Comparison of ENCODE assay signal across 8 mouse cellular contexts in genomic region chr5:120612822-120613604, GRCm38 (mm10). TPM values are rescaled to one million over a fixed set of nuclear protein-coding genes. Genes with fewer than 3 reads are reported as not detected.
DNase-seq lines count a peak whose midpoint lies in the region; ATAC-seq lines count a peak whose summit lies in the region.

No protein-coding gene starts in this region.

- peak overlapping the region; percentile 77; the same call in 1 of the 2 replicates for H3K27ac ChIP-seq in forebrain, embryonic 14.5 days (ENCODE audit: low read depth, low read length)
- H3K27ac ChIP-seq in neural tube, embryonic 15.5 days (replicated peaks): peak overlapping the region; percentile 93

- H3K4me2 ChIP-seq in forebrain, embryonic 14.5 days (ENCODE audit: low read length): peak overlapping the region; percentile 88
- peak overlapping the region; percentile 73 for H3K4me2 ChIP-seq in neural tube, embryonic 15.5 days

- peak overlapping the region; percentile 70 for H3K9ac ChIP-seq in forebrain, embryonic 14.5 days (ENCODE audit: low read length)
- H3K9ac ChIP-seq in neural tube, embryonic 15.5 days (replicated peaks): peak overlapping the region; percentile 77

- intact Hi-C loops in heart, postnatal 14 days (cut with DNase I): no loop called here

- under 1% methylated on average over 69 of the region's 69 CpGs for WGBS in forebrain, embryonic 14.5 days
- under 1% methylated on average over 69 of the region's 69 CpGs for WGBS in neural tube, embryonic 15.5 days

- H3K27me3 ChIP-seq in forebrain, embryonic 14.5 days (replicated peaks; ENCODE audit: control insufficient read depth, insufficient read depth, low read length): no peaks in the 10 kb centered on the region
- H3K27me3 ChIP-seq in neural tube, embryonic 15.5 days (replicated peaks): no peaks in the 10 kb centered on the region

- H3K36me3 ChIP-seq in forebrain, embryonic 14.5 days (ENCODE audit: control insufficient read depth, insufficient read depth, low read length): peaks cover 11% of the 10 kb centered on the region
- peaks cover 29% of the 10 kb centered on the region for H3K36me3 ChIP-seq in neural tube, embryonic 15.5 days

- peak overlapping the region; percentile 57 for H3K4me3 ChIP-seq in forebrain, embryonic 14.5 days (ENCODE audit: low read depth, low read length)
- peak overlapping the region; percentile 81 for H3K4me3 ChIP-seq in neural tube, embryonic 15.5 days (replicated peaks)

- peak; percentile 95 for ATAC-seq in forebrain, embryonic 14.5 days
- peak; percentile 95 for ATAC-seq in neural tube, embryonic 15.5 days (ENCODE audit: low FRiP score)

- 0 out of 2 replicates have a peak, but pooled peaks cover 3% of the 10 kb centered on the region for H3K9me3 ChIP-seq in forebrain, embryonic 14.5 days (replicated peaks; ENCODE audit: control insufficient read depth, low read length)
- H3K9me3 ChIP-seq in neural tube, embryonic 15.5 days (replicated peaks): no peaks in the 10 kb centered on the region

- H3K4me1 ChIP-seq in forebrain, embryonic 14.5 days (ENCODE audit: control insufficient read depth, insufficient read depth, low read length): peaks cover 14% of the 10 kb centered on the region
- peaks cover 43% of the 10 kb centered on the region for H3K4me1 ChIP-seq in neural tube, embryonic 15.5 days

- peak; percentile 100 for DNase-seq in ES-CJ7 (ENCODE audit: low read depth, low spot score)
- DNase-seq in cerebellum, adult 11 months: peak; percentile 100
- DNase-seq in forebrain, embryonic 14.5 days (ENCODE audit: low spot score): peak; percentile 100
- peak; percentile 99 to 100 for DNase-seq in heart, postnatal 14 days
- DNase-seq in layer of hippocampus, adult 11-12 months (ENCODE audit: low spot score): peak; percentile 100
- DNase-seq in lung, adult 18-20 months: peak; percentile 100
- peak; percentile 100 for DNase-seq in testis, postnatal 14 days (ENCODE audit: low spot score)

RNA-seq across cellular contexts. Expression of gene Ddx54, which starts 0.5 kb away (rescaled TPM):
- 26.9 and 33.1 TPM in 2 replicates for polyA plus RNA-seq in forebrain, embryonic 14.5 days (2014; fragmentation: Nextera tagmentation; extraction: Ambion mirVana)
- 10 to 100 TPM; 20.4 to 22.5 TPM for total RNA-seq in heart, postnatal 14 days (2021)
- polyA plus RNA-seq in neural tube, embryonic 15.5 days (2015; fragmentation: Nextera tagmentation; extraction: Ambion mirVana): 35.7 and 42.0 TPM in 2 replicates

RNA-seq across cellular contexts. Expression of gene Rita1, which starts 0.6 kb away (rescaled TPM):
- 15.9 and 18.3 TPM in 2 replicates for polyA plus RNA-seq in forebrain, embryonic 14.5 days (2014; fragmentation: Nextera tagmentation; extraction: Ambion mirVana)
- total RNA-seq in heart, postnatal 14 days (2021): 10 to 100 TPM; 15.1 to 18.3 TPM
- 29.4 and 34.0 TPM in 2 replicates for polyA plus RNA-seq in neural tube, embryonic 15.5 days (2015; fragmentation: Nextera tagmentation; extraction: Ambion mirVana)

RNA-seq across cellular contexts. Expression of gene Cfap73, which starts 21.0 kb away (rescaled TPM):
- polyA plus RNA-seq in forebrain, embryonic 14.5 days (2014; fragmentation: Nextera tagmentation; extraction: Ambion mirVana): 0.19 and 0.57 TPM in 2 replicates
- total RNA-seq in heart, postnatal 14 days (2021): not detected
- 0.33 and 0.80 TPM in 2 replicates for polyA plus RNA-seq in neural tube, embryonic 15.5 days (2015; fragmentation: Nextera tagmentation; extraction: Ambion mirVana)

RNA-seq across cellular contexts. Expression of gene Iqcd, which starts 24.2 kb away (rescaled TPM):
- 2.0 and 2.4 TPM in 2 replicates for polyA plus RNA-seq in forebrain, embryonic 14.5 days (2014; fragmentation: Nextera tagmentation; extraction: Ambion mirVana)
- under 1 TPM in 1 of 2 experiments, not detected in 1; 0.15 TPM for total RNA-seq in heart, postnatal 14 days (2021)
- polyA plus RNA-seq in neural tube, embryonic 15.5 days (2015; fragmentation: Nextera tagmentation; extraction: Ambion mirVana): 1.3 and 1.5 TPM in 2 replicates

RNA-seq across cellular contexts. Expression of gene Tpcn1, which starts 24.5 kb away (rescaled TPM):
- 10.5 and 13.3 TPM in 2 replicates for polyA plus RNA-seq in forebrain, embryonic 14.5 days (2014; fragmentation: Nextera tagmentation; extraction: Ambion mirVana)
- total RNA-seq in heart, postnatal 14 days (2021): 10 to 100 TPM; 34.1 to 39.0 TPM
- 20.9 and 21.7 TPM in 2 replicates for polyA plus RNA-seq in neural tube, embryonic 15.5 days (2015; fragmentation: Nextera tagmentation; extraction: Ambion mirVana)

Comparison
In these comparisons a context has a peak if more than half of its experiments do, and no peak if none do; other contexts are left out.
1. Peak in every context shown above with its lines: DNase-seq, ATAC-seq, H3K4me3 ChIP-seq and H3K27ac ChIP-seq.